Mouse (Mus musculus): Measurements from ENCODE around the gene Stim1. TPM values are rescaled to one million over a fixed set of nuclear protein-coding genes. Genes with fewer than 3 reads are reported as not detected.

Stim1 gene
- polyA plus RNA-seq, 1 experiment from 2014 or later: 11.0 TPM

- Histone ChIP-seq H3K9ac (ENCODE audit: low read length) (peak overlapping the region; percentile 69; the same call in 1 of the 2 replicates), H3K27ac (ENCODE audit: low read depth, low read length) (no peak overlapping the region), H3K36me3 (ENCODE audit: control insufficient read depth, insufficient read depth, low read length) (no peaks in the 10 kb centered on the region), H3K4me3 (ENCODE audit: low read depth, low read length) (peak overlapping the region; percentile 87), H3K27me3 (ENCODE audit: control insufficient read depth, insufficient read depth, low read length) (peaks cover 8% of the 10 kb centered on the region; the same call in 1 of the 2 replicates), H3K4me1 (ENCODE audit: control insufficient read depth, insufficient read depth, low read length) (peaks cover 2% of the 10 kb centered on the region; the same call in 1 of the 2 replicates), H3K9me3 (ENCODE audit: control insufficient read depth, low read length) (no peaks in the 10 kb centered on the region), H3K4me2 (ENCODE audit: low read depth) (peak overlapping the region; percentile 95)
- DNase-seq (ENCODE audit: low spot score): no peak
- no peak for ATAC-seq (ENCODE audit: insufficient read depth, low FRiP score, low TSS enrichment)
- WGBS: 6% methylated on average over 12 of the region's 12 CpGs
These were observed 766 bp downstream of the Stim1 start for GRCm38 (mm10) chr7:102268395-102268748.

DNA sequence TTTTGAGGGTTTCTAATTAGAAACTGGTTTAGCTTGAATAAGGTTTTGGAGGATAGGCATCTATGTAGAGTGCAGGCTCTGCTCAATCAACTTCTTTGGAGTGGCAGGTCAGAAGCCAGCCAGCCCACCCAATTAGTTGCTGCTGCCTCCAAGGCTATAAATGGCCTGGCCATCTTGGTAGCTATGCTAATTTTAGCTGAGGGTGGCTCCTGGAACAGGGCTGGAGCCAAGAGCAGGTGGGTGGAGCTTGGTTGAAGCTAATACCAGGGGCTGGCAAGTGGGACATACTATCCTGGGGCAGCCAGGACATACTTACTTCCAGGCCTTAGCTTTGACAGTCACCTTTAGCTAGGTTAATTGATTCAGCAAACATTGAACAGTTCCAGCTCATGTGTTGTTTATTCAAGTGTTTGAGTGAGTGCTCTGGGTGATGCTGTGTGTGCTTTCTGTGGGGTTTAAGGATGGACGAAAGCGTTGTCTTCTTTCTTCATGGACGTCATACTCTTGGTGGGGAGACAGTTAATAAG lies 4.9 kb downstream of the Stim1 start:
- Histone ChIP-seq H3K4me1 (ENCODE audit: control insufficient read depth, insufficient read depth, low read length) (peaks cover 2% of the 10 kb centered on the region; the same call in 1 of the 2 replicates), H3K36me3 (ENCODE audit: control insufficient read depth, insufficient read depth, low read length) (no peaks in the 10 kb centered on the region), H3K27me3 (ENCODE audit: control insufficient read depth, insufficient read depth, low read length) (peaks cover 8% of the 10 kb centered on the region; the same call in 1 of the 2 replicates), H3K9me3 (ENCODE audit: control insufficient read depth, low read length) (no peaks in the 10 kb centered on the region), H3K27ac (ENCODE audit: low read depth, low read length) (no peak overlapping the region), H3K9ac (ENCODE audit: low read length) (no peak overlapping the region), H3K4me2 (ENCODE audit: low read depth) (no peak overlapping the region), H3K4me3 (ENCODE audit: low read depth, low read length) (no peak overlapping the region)
- 89% methylated on average over 3 of the region's 3 CpGs for WGBS
- ATAC-seq (ENCODE audit: insufficient read depth, low FRiP score, low TSS enrichment): no peak
- DNase-seq (ENCODE audit: low spot score): no peak

DNA sequence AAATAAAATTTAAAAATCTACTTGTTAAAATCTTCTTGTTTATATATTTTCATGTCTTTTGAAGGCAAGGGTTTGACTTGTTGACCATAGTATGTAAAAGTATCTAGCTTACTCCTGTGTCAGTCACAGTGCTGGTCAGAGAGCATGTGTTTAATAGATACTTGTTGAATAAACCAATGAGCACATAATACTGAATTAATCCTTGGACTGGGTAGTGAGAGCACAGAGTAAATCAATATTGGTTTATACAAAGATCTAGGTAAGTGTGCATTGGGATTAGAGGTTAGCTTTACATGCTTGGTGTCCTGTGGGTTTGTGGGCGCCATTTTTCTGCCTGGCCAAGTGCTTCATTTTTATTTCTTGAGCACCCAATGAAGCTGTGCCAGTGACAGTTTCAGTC lies 13.8 kb downstream of the Stim1 start:
- H3K27ac ChIP-seq (ENCODE audit: low read depth, low read length): no peak overlapping the region
- no peak for ATAC-seq (ENCODE audit: insufficient read depth, low FRiP score, low TSS enrichment)
- no peaks in the 10 kb centered on the region for H3K9me3 ChIP-seq (ENCODE audit: control insufficient read depth, low read length)
- no peak overlapping the region for H3K4me3 ChIP-seq (ENCODE audit: low read depth, low read length)
- no peaks in the 10 kb centered on the region for H3K27me3 ChIP-seq (ENCODE audit: control insufficient read depth, insufficient read depth, low read length)
- no peak overlapping the region for H3K9ac ChIP-seq (ENCODE audit: low read length)
- no peak for DNase-seq (ENCODE audit: low spot score)
- no peak overlapping the region for H3K4me2 ChIP-seq (ENCODE audit: low read depth)
- H3K4me1 ChIP-seq (ENCODE audit: control insufficient read depth, insufficient read depth, low read length): no peaks in the 10 kb centered on the region
- WGBS: 85% methylated on average over 1 of the region's 1 CpGs
- H3K36me3 ChIP-seq (ENCODE audit: control insufficient read depth, insufficient read depth, low read length): no peaks in the 10 kb centered on the region

DNA sequence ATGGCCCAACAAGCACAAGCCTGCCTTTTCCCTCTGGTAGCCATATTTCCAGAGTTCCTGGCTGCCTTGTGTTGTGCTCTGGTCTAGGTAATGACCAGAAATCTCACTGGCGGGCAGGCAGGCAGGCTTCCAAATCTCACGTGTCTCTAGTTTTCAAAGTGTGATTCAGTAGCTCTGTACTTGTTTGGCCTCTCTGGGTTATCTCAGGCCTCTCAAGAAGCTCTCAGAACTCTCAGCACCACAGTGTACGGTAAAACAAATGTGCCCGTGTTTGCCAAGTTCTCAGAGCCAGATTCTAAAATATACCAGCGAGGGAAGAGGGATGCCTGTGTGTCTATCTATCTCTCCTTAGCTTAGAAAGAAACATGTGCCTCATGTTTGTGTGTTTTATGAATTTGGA lies 14.7 kb downstream of the Stim1 start:
- H3K4me2 ChIP-seq (ENCODE audit: low read depth): no peak overlapping the region
- no peaks in the 10 kb centered on the region for H3K36me3 ChIP-seq (ENCODE audit: control insufficient read depth, insufficient read depth, low read length)
- ATAC-seq (ENCODE audit: insufficient read depth, low FRiP score, low TSS enrichment) (no peak), DNase-seq (ENCODE audit: low spot score) (no peak)
- no peaks in the 10 kb centered on the region for H3K9me3 ChIP-seq (ENCODE audit: control insufficient read depth, low read length)
- H3K4me3 ChIP-seq (ENCODE audit: low read depth, low read length): no peak overlapping the region
- no peaks in the 10 kb centered on the region for H3K4me1 ChIP-seq (ENCODE audit: control insufficient read depth, insufficient read depth, low read length)
- 89% methylated on average over 5 of the region's 5 CpGs for WGBS
- no peak overlapping the region for H3K9ac ChIP-seq (ENCODE audit: low read length)
- no peak overlapping the region for H3K27ac ChIP-seq (ENCODE audit: low read depth, low read length)
- no peaks in the 10 kb centered on the region for H3K27me3 ChIP-seq (ENCODE audit: control insufficient read depth, insufficient read depth, low read length)

GRCm38 (mm10) chr7:102289466-102289865 lies 21.9 kb downstream of the Stim1 start:
- 87% methylated on average over 6 of the region's 6 CpGs for WGBS
- H3K4me1 ChIP-seq (ENCODE audit: control insufficient read depth, insufficient read depth, low read length): peaks cover 8% of the 10 kb centered on the region

GRCm38 (mm10) chr7:102292228-102292627 lies 24.6 kb downstream of the Stim1 start:
- no peak overlapping the region for H3K9ac ChIP-seq (ENCODE audit: low read length)
- ATAC-seq (ENCODE audit: insufficient read depth, low FRiP score, low TSS enrichment) (no peak), DNase-seq (ENCODE audit: low spot score) (no peak)
- no peak overlapping the region for H3K4me2 ChIP-seq (ENCODE audit: low read depth)
- 91% methylated on average over 3 of the region's 3 CpGs for WGBS
- no peaks in the 10 kb centered on the region for H3K9me3 ChIP-seq (ENCODE audit: control insufficient read depth, low read length)
- no peaks in the 10 kb centered on the region for H3K27me3 ChIP-seq (ENCODE audit: control insufficient read depth, insufficient read depth, low read length)
- H3K36me3 ChIP-seq (ENCODE audit: control insufficient read depth, insufficient read depth, low read length): no peaks in the 10 kb centered on the region
- H3K27ac ChIP-seq (ENCODE audit: low read depth, low read length): no peak overlapping the region
- H3K4me3 ChIP-seq (ENCODE audit: low read depth, low read length): no peak overlapping the region
- H3K4me1 ChIP-seq (ENCODE audit: control insufficient read depth, insufficient read depth, low read length): peaks cover 8% of the 10 kb centered on the region

More at GRCm38 (mm10) chr7:102289466-102289865, 21.9 kb downstream of the Stim1 start:
- Histone ChIP-seq H3K9ac (ENCODE audit: low read length) (no peak overlapping the region), H3K9me3 (ENCODE audit: control insufficient read depth, low read length) (no peaks in the 10 kb centered on the region), H3K4me2 (ENCODE audit: low read depth) (no peak overlapping the region), H3K27ac (ENCODE audit: low read depth, low read length) (no peak overlapping the region), H3K36me3 (ENCODE audit: control insufficient read depth, insufficient read depth, low read length) (no peaks in the 10 kb centered on the region), H3K27me3 (ENCODE audit: control insufficient read depth, insufficient read depth, low read length) (no peaks in the 10 kb centered on the region), H3K4me3 (ENCODE audit: low read depth, low read length) (no peak overlapping the region)
- no peak for ATAC-seq (ENCODE audit: insufficient read depth, low FRiP score, low TSS enrichment)
- no peak for DNase-seq (ENCODE audit: low spot score)

GRCm38 (mm10) chr7:102293234-102293633 lies 25.6 kb downstream of the Stim1 start:
- DNase-seq (ENCODE audit: low spot score): peak; percentile 11
- 7% methylated on average over 2 of the region's 2 CpGs for WGBS
- no peak overlapping the region for H3K9ac ChIP-seq (ENCODE audit: low read length)
- H3K4me1 ChIP-seq (ENCODE audit: control insufficient read depth, insufficient read depth, low read length): peaks cover 8% of the 10 kb centered on the region
- no peak overlapping the region for H3K4me3 ChIP-seq (ENCODE audit: low read depth, low read length)
- no peaks in the 10 kb centered on the region for H3K9me3 ChIP-seq (ENCODE audit: control insufficient read depth, low read length)
- no peaks in the 10 kb centered on the region for H3K36me3 ChIP-seq (ENCODE audit: control insufficient read depth, insufficient read depth, low read length)
- no peak overlapping the region for H3K4me2 ChIP-seq (ENCODE audit: low read depth)
- ATAC-seq (ENCODE audit: insufficient read depth, low FRiP score, low TSS enrichment): no peak
- no peaks in the 10 kb centered on the region for H3K27me3 ChIP-seq (ENCODE audit: control insufficient read depth, insufficient read depth, low read length)
- H3K27ac ChIP-seq (ENCODE audit: low read depth, low read length): no peak overlapping the region

- Histone ChIP-seq H3K4me3 (ENCODE audit: low read depth, low read length) (no peak overlapping the region), H3K27ac (ENCODE audit: low read depth, low read length) (no peak overlapping the region), H3K9ac (ENCODE audit: low read length) (no peak overlapping the region), H3K27me3 (ENCODE audit: control insufficient read depth, insufficient read depth, low read length) (no peaks in the 10 kb centered on the region), H3K9me3 (ENCODE audit: control insufficient read depth, low read length) (no peaks in the 10 kb centered on the region), H3K4me2 (ENCODE audit: low read depth) (no peak overlapping the region), H3K4me1 (ENCODE audit: control insufficient read depth, insufficient read depth, low read length) (no peaks in the 10 kb centered on the region), H3K36me3 (ENCODE audit: control insufficient read depth, insufficient read depth, low read length) (no peaks in the 10 kb centered on the region)
- DNase-seq (ENCODE audit: low spot score) (no peak), ATAC-seq (ENCODE audit: insufficient read depth, low FRiP score, low TSS enrichment) (no peak)
- 74% methylated on average over 1 of the region's 1 CpGs for WGBS
These were observed 33.2 kb downstream of the Stim1 start for GRCm38 (mm10) chr7:102300761-102301160.

DNA sequence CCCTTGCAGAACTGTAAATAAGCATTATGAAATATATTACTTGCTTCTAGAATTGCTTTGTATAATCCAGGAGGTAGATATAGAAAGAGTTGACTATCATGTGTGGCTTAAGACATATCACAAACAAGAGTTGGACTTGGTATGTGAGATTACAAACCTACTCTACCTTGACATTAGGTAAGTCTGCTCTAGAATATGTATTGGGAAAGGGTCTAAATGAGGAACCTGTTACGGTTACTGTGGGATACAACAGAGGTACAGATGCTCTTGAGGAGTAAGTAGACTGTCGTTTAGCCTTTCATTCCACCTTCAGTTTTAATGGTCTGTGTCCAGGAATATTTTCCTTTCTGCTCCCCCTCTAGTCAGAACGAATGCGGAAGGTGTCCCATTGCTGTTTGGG lies 34.9 kb downstream of the Stim1 start:
- no peak overlapping the region for H3K4me2 ChIP-seq (ENCODE audit: low read depth)
- no peak overlapping the region for H3K27ac ChIP-seq (ENCODE audit: low read depth, low read length)
- ATAC-seq (ENCODE audit: insufficient read depth, low FRiP score, low TSS enrichment): no peak
- no peak overlapping the region for H3K9ac ChIP-seq (ENCODE audit: low read length)
- H3K27me3 ChIP-seq (ENCODE audit: control insufficient read depth, insufficient read depth, low read length): no peaks in the 10 kb centered on the region
- no peaks in the 10 kb centered on the region for H3K9me3 ChIP-seq (ENCODE audit: control insufficient read depth, low read length)
- no peaks in the 10 kb centered on the region for H3K36me3 ChIP-seq (ENCODE audit: control insufficient read depth, insufficient read depth, low read length)
- H3K4me1 ChIP-seq (ENCODE audit: control insufficient read depth, insufficient read depth, low read length): no peaks in the 10 kb centered on the region
- H3K4me3 ChIP-seq (ENCODE audit: low read depth, low read length): no peak overlapping the region
- no peak for DNase-seq (ENCODE audit: low spot score)
- 85% methylated on average over 4 of the region's 4 CpGs for WGBS
